In genomic region chr1:122357015-122357414, GRCm38 (mm10) we compare ENCODE assay signal across 8 mouse cellular contexts.
A peak's percentile ranks its signal among the peaks of the same experiment; 100 is the strongest.
DNase-seq lines count a peak whose midpoint lies in the region; ATAC-seq and TF ChIP-seq lines count a peak whose summit lies in the region.

No protein-coding gene starts in this region.

- peak; percentile 100 for DNase-seq in adrenal gland, postnatal 4 days (ENCODE audit: low spot score in 2 of 2)
- peak; percentile 99 for DNase-seq in kidney, postnatal 10 days
- DNase-seq in liver, adult 2 months (ENCODE audit: extremely low read depth, low read depth, low spot score), result peak; percentile 84
- DNase-seq in stomach, postnatal 0 days (ENCODE audit: low spot score), result peak; percentile 96

- ATAC-seq in erythroid progenitor cell, adult 5-6 weeks (replicated peaks; ENCODE audit: low FRiP score, poor library complexity, severe bottlenecking), result peak; percentile 89
- peak; percentile 87 for ATAC-seq in heart, embryonic 13.5 days (ENCODE audit: extremely low read depth, insufficient number of reproducible peaks, low FRiP score, low TSS enrichment)
- peak; percentile 100 for ATAC-seq in stomach, postnatal 0 days (ENCODE audit: low FRiP score, low TSS enrichment)

- H3K9me3 ChIP-seq in heart, embryonic 13.5 days, result no peaks in the 10 kb centered on the region
- H3K9me3 ChIP-seq in stomach, postnatal 0 days (ENCODE audit: control insufficient read depth, low read length), result no peaks in the 10 kb centered on the region; the same call in 1 of the 2 replicates

- H3K27ac ChIP-seq in heart, embryonic 13.5 days (replicated peaks), result no peak overlapping the region
- no peak overlapping the region for H3K27ac ChIP-seq in liver, adult 2 months (replicated peaks; ENCODE audit: insufficient read depth, low read depth, low read length)
- H3K27ac ChIP-seq in stomach, postnatal 0 days (replicated peaks), result no peak overlapping the region

- H3K9ac ChIP-seq in heart, embryonic 13.5 days, result no peak overlapping the region
- H3K9ac ChIP-seq in liver, adult 2 months (ENCODE audit: low read depth, low read length), result no peak overlapping the region
- no peak overlapping the region for H3K9ac ChIP-seq in stomach, postnatal 0 days (ENCODE audit: low read length)

- 88% methylated on average over 16 of the region's 16 CpGs for WGBS in heart, embryonic 13.5 days
- 93% methylated on average over 16 of the region's 16 CpGs for WGBS in liver, adult 2 months
- 88% methylated on average over 16 of the region's 16 CpGs for WGBS in stomach, postnatal 0 days

- no peaks in the 10 kb centered on the region for H3K79me3 ChIP-seq in C2C12 (ENCODE audit: low read depth)

- no peak for TF ChIP-seq CTCF in C2C12 (IDR thresholded peaks at IDR 0.05; ENCODE audit: control insufficient read depth, insufficient read depth, insufficient read length)
- TF ChIP-seq CTCF in liver, adult 2 months (IDR thresholded peaks at IDR 0.05; ENCODE audit: low read depth, low read length), result no peak
- TF ChIP-seq CTCF in stomach, postnatal 0 days (IDR thresholded peaks at IDR 0.05; ENCODE audit: low read depth), result no peak

- H3K4me3 ChIP-seq in C2C12 (ENCODE audit: insufficient read depth, poor library complexity, severe bottlenecking), result no peak overlapping the region
- H3K4me3 ChIP-seq in heart, embryonic 13.5 days, result no peak overlapping the region
- no peak overlapping the region for H3K4me3 ChIP-seq in liver, adult 2 months (ENCODE audit: insufficient read depth, low read depth, low read length)
- H3K4me3 ChIP-seq in myocyte, result no peak overlapping the region
- H3K4me3 ChIP-seq in stomach, postnatal 0 days (ENCODE audit: low read depth, low read length), result 0 out of 2 replicates have a peak overlapping the region, but pooled peaks have one; percentile 9

- H3K27me3 ChIP-seq in C2C12 (ENCODE audit: control insufficient read depth, insufficient read depth, insufficient read length), result no peaks in the 10 kb centered on the region
- no peaks in the 10 kb centered on the region for H3K27me3 ChIP-seq in heart, embryonic 13.5 days (replicated peaks)
- no peaks in the 10 kb centered on the region for H3K27me3 ChIP-seq in liver, adult 2 months (ENCODE audit: control insufficient read depth, insufficient read depth, low read length)
- H3K27me3 ChIP-seq in myocyte (ENCODE audit: control insufficient read depth, insufficient read depth, insufficient read length), result no peaks in the 10 kb centered on the region
- H3K27me3 ChIP-seq in stomach, postnatal 0 days (ENCODE audit: control insufficient read depth, insufficient read depth, low read length), result 0 out of 2 replicates have a peak, but pooled peaks cover 2% of the 10 kb centered on the region

- H3K36me3 ChIP-seq in C2C12 (ENCODE audit: control insufficient read depth, insufficient read depth) (no peaks in the 10 kb centered on the region), myocyte (ENCODE audit: control insufficient read depth, insufficient read depth) (no peaks in the 10 kb centered on the region)
- no peaks in the 10 kb centered on the region for H3K36me3 ChIP-seq in heart, embryonic 13.5 days
- H3K36me3 ChIP-seq in liver, adult 2 months (ENCODE audit: control insufficient read depth, insufficient read depth, low read length), result no peaks in the 10 kb centered on the region
- no peaks in the 10 kb centered on the region for H3K36me3 ChIP-seq in stomach, postnatal 0 days (ENCODE audit: control insufficient read depth, insufficient read depth, low read length)

- H3K79me2 ChIP-seq in C2C12 (ENCODE audit: control insufficient read depth, insufficient read depth) (no peaks in the 10 kb centered on the region), myocyte (ENCODE audit: control insufficient read depth, insufficient read depth) (no peaks in the 10 kb centered on the region)
- no peaks in the 10 kb centered on the region for H3K79me2 ChIP-seq in liver, adult 2 months (ENCODE audit: control insufficient read depth, insufficient read depth, low read length)

- TF ChIP-seq EP300 in stomach, postnatal 0 days (optimal IDR thresholded peaks at IDR 0.05), result no peak

- H3K4me2 ChIP-seq in heart, embryonic 13.5 days, result no peak overlapping the region
- H3K4me2 ChIP-seq in myocyte (ENCODE audit: low read depth), result no peak overlapping the region
- no peak overlapping the region for H3K4me2 ChIP-seq in stomach, postnatal 0 days (replicated peaks; ENCODE audit: low read depth)

- no peak for TF ChIP-seq POLR2A in liver, adult 2 months (IDR thresholded peaks at IDR 0.05; ENCODE audit: extremely low read depth, insufficient read depth, low read length)
- TF ChIP-seq POLR2A in myocyte (IDR thresholded peaks at IDR 0.05; ENCODE audit: insufficient read length, low read depth), result no peak

- H3ac ChIP-seq in C2C12 (ENCODE audit: control insufficient read depth, insufficient read length, low read depth), result no peak overlapping the region
- no peak overlapping the region for H3ac ChIP-seq in myocyte (ENCODE audit: control insufficient read depth, insufficient read length)

- H3K4me1 ChIP-seq in heart, embryonic 13.5 days, result no peaks in the 10 kb centered on the region
- H3K4me1 ChIP-seq in liver, adult 2 months (ENCODE audit: control insufficient read depth, insufficient read depth, low read length), result no peaks in the 10 kb centered on the region
- no peaks in the 10 kb centered on the region for H3K4me1 ChIP-seq in stomach, postnatal 0 days (replicated peaks; ENCODE audit: control insufficient read depth, insufficient read depth)

TF ChIP-seq in C2C12, 6 proteins besides CTCF, POLR2A, EP300 and RAD21:
- TF ChIP-seq USF1 (IDR thresholded peaks at IDR 0.05; ENCODE audit: low read depth) (no peak), MAX (IDR thresholded peaks at IDR 0.05) (peak; percentile 74), MYOG (IDR thresholded peaks at IDR 0.05; ENCODE audit: control insufficient read depth, extremely low read depth, insufficient read length) (no peak), MYOD1 (IDR thresholded peaks at IDR 0.05; ENCODE audit: control insufficient read depth, insufficient read length, low read depth) (no peak), CEBPB (IDR thresholded peaks at IDR 0.05; ENCODE audit: low read depth) (peak; percentile 50), FOSL1 (IDR thresholded peaks at IDR 0.05; ENCODE audit: insufficient read depth, low read length, poor library complexity, severe bottlenecking) (no peak)

TF ChIP-seq in myocyte, 11 proteins besides CTCF, POLR2A, EP300 and RAD21:
- TF ChIP-seq MAX (IDR thresholded peaks at IDR 0.05; ENCODE audit: low read depth) (no peak), TCF12 (IDR thresholded peaks at IDR 0.05; ENCODE audit: insufficient read depth, poor library complexity, severe bottlenecking) (peak; percentile 56), CEBPB (IDR thresholded peaks at IDR 0.05; ENCODE audit: insufficient read depth, poor library complexity, severe bottlenecking) (0 out of 2 replicates have a peak, but pooled peaks have one; percentile 68), E2F4 (IDR thresholded peaks at IDR 0.05; ENCODE audit: insufficient read depth) (peak; percentile 56), MYOG (IDR thresholded peaks at IDR 0.05; ENCODE audit: control insufficient read depth in 1 of 3, insufficient read depth in 1 of 3, insufficient read length in 2 of 3, low read depth in 2 of 3) (no peak)
